ENCODE assay signal across 19 mouse cellular contexts in the genomic region with DNA sequence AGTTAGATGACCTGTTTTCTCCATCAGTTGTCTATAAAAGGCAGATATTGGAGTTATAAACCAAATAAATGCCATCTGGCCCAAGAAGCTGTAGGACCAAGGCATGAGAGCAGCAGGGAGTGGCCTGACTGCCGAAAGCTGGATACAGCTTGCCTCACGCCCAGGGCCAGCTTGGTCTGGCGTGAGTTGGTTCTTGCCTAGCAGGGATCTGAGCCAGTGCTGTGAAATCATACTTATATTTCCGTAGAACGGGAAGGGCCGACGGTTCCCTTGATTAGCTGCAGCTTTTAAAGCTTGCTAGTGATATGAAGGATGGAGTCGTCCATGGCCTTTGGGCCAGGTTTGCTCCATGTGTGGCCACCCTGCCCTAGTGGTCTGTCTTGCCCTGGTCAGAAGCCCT. TPM values are rescaled to one million over a fixed set of nuclear protein-coding genes. Genes with fewer than 3 reads are reported as not detected.
DNase-seq lines count a peak whose midpoint lies in the region; ATAC-seq lines count a peak whose summit lies in the region.
"Had no signal": no experiment of that assay in that cellular context is flagged by ENCODE, and none has a peak within 500 bp of the region (broad histone marks: within the 10 kb centered on the region; RNA-seq: fewer than 3 reads in every experiment).

No protein-coding gene starts in this region.

- no peak for ATAC-seq in kidney, embryonic 16.5 days (ENCODE audit: low FRiP score, low TSS enrichment)
- ATAC-seq in forebrain, embryonic 13.5 days = no peak
- ATAC-seq: forebrain, embryonic 14.5 days; hindbrain, embryonic 16.5 days; intestine, embryonic 16.5 days had no signal

- H3K4me1 ChIP-seq in kidney, embryonic 16.5 days (ENCODE audit: insufficient read depth, low read length) = no peaks in the 10 kb centered on the region
- H3K4me1 ChIP-seq in limb, embryonic 10.5 days = peaks cover 31% of the 10 kb centered on the region
- H3K4me1 ChIP-seq in forebrain, embryonic 13.5 days = no peaks in the 10 kb centered on the region

- no peak overlapping the region for H3K4me3 ChIP-seq in kidney, embryonic 16.5 days (ENCODE audit: low read length)
- no peak overlapping the region for H3K4me3 ChIP-seq in limb, embryonic 10.5 days
- H3K4me3 ChIP-seq in forebrain, embryonic 13.5 days = no peak overlapping the region
- H3K4me3 ChIP-seq: embryonic facial prominence, embryonic 12.5 days; erythroblast, embryonic 14.5 days had no signal

- DNase-seq in kidney, postnatal 10 days = peak; percentile 34
- peak; percentile 48 for DNase-seq in brain, adult 2 months (ENCODE audit: low read depth, low spot score)
- DNase-seq in cerebellum, adult 8-10 months = peak; percentile 28
- no peak for DNase-seq in limb, embryonic 10.5 days (ENCODE audit: low spot score)
- no peak for DNase-seq in spleen, postnatal 4 days (ENCODE audit: low spot score in 2 of 2)
- DNase-seq in urinary bladder, adult 2 months (ENCODE audit: low spot score) = no peak
- DNase-seq: adrenal gland, postnatal 14 days; B cell, adult 2 months; lung, adult 18-20 months; right cerebral cortex, postnatal 25 days; thymus, postnatal 25 days had no signal

- no peak overlapping the region for H3K9ac ChIP-seq in kidney, embryonic 16.5 days (replicated peaks; ENCODE audit: low read length)
- H3K9ac ChIP-seq in forebrain, embryonic 13.5 days = no peak overlapping the region
- H3K9ac ChIP-seq: embryonic facial prominence, embryonic 12.5 days had no signal

- H3K9me3 ChIP-seq in kidney, embryonic 16.5 days (ENCODE audit: low read length) = no peaks in the 10 kb centered on the region; the same call in 1 of the 2 replicates
- H3K9me3 ChIP-seq in limb, embryonic 10.5 days (replicated peaks) = no peaks in the 10 kb centered on the region
- H3K9me3 ChIP-seq in forebrain, embryonic 13.5 days (replicated peaks) = no peaks in the 10 kb centered on the region
- H3K9me3 ChIP-seq: embryonic facial prominence, embryonic 12.5 days had no signal

- H3K27me3 ChIP-seq in kidney, embryonic 16.5 days (ENCODE audit: insufficient read depth, low read length) = no peaks in the 10 kb centered on the region
- no peaks in the 10 kb centered on the region for H3K27me3 ChIP-seq in limb, embryonic 10.5 days (ENCODE audit: low read depth, poor library complexity, severe bottlenecking)
- no peaks in the 10 kb centered on the region for H3K27me3 ChIP-seq in forebrain, embryonic 13.5 days
- H3K27me3 ChIP-seq: embryonic facial prominence, embryonic 12.5 days had no signal

- H3K36me3 ChIP-seq in kidney, embryonic 16.5 days (ENCODE audit: insufficient read depth, low read length) = no peaks in the 10 kb centered on the region
- no peaks in the 10 kb centered on the region for H3K36me3 ChIP-seq in limb, embryonic 10.5 days
- no peaks in the 10 kb centered on the region for H3K36me3 ChIP-seq in forebrain, embryonic 13.5 days (ENCODE audit: poor library complexity, severe bottlenecking)
- H3K36me3 ChIP-seq: embryonic facial prominence, embryonic 12.5 days had no signal

- H3K4me2 ChIP-seq in kidney, embryonic 16.5 days (replicated peaks; ENCODE audit: low read depth, low read length) = no peak overlapping the region
- H3K4me2 ChIP-seq in forebrain, embryonic 13.5 days = no peak overlapping the region
- H3K4me2 ChIP-seq: embryonic facial prominence, embryonic 12.5 days; liver, embryonic 11.5 days had no signal

- 68% methylated on average over 8 of the region's 8 CpGs for WGBS in kidney, embryonic 16.5 days
- 61% methylated on average over 8 of the region's 8 CpGs for WGBS in limb, embryonic 10.5 days
- WGBS in forebrain, embryonic 13.5 days = 83% methylated on average over 8 of the region's 8 CpGs

- H3K27ac ChIP-seq in kidney, embryonic 16.5 days (ENCODE audit: low read length) = no peak overlapping the region
- H3K27ac ChIP-seq in limb, embryonic 10.5 days = peak overlapping the region; percentile 30; the same call in 1 of the 2 replicates
- H3K27ac ChIP-seq in forebrain, embryonic 13.5 days = no peak overlapping the region
- H3K27ac ChIP-seq: embryonic facial prominence, embryonic 12.5 days had no signal

RNA-seq across cellular contexts. Expression of a gene that starts 37.1 kb away (rescaled TPM):
- polyA plus RNA-seq in kidney, embryonic 16.5 days (2015; fragmentation: Nextera tagmentation; extraction: Ambion mirVana) = 38.7 and 42.2 TPM in 2 replicates
- polyA plus RNA-seq in limb, embryonic 10.5 days (2016; fragmentation: Nextera tagmentation; extraction: Ambion mirVana) = 40.3 and 42.8 TPM in 2 replicates
- polyA plus RNA-seq in urinary bladder, adult 2 months (2012; rRNA removed) = 11.6 and 16.2 TPM in 2 replicates
- 32.8 and 35.8 TPM in 2 replicates for polyA plus RNA-seq in forebrain, embryonic 13.5 days (2015; fragmentation: Nextera tagmentation; extraction: Ambion mirVana)
- polyA plus RNA-seq: erythroblast, embryonic 14.5 days had no signal

Comparison
In these comparisons a context has a peak if more than half of its experiments do, and no peak if none do; other contexts are left out.
1. DNase-seq: peak in kidney, postnatal 10 days (single experiment), brain, adult 2 months (single experiment) and cerebellum, adult 8-10 months (single experiment); none in limb, embryonic 10.5 days (single experiment), spleen, postnatal 4 days (0 of 2) and urinary bladder, adult 2 months (single experiment).